Mouse (Mus musculus): ENCODE measurements around the gene Stam2.

The Stam2 gene

GRCm38 (mm10) chr2:52651547-52651946, 90.5 kb downstream of the Stam2 start:
- no peak for DNase-seq (ENCODE audit: low spot score)

GRCm38 (mm10) chr2:52647255-52647998, 94.7 kb downstream of the Stam2 start:
- no peak for DNase-seq (ENCODE audit: low spot score)

GRCm38 (mm10) chr2:52643657-52644056, 98.4 kb downstream of the Stam2 start:
- no peak for DNase-seq (ENCODE audit: low spot score)

Data from MN1 (cell line).